Mouse (Mus musculus): ENCODE data around the gene Cox7a2l. TPM values are rescaled to one million over a fixed set of nuclear protein-coding genes. Genes with fewer than 3 reads are reported as not detected.

The Cox7a2l gene
- polyA plus RNA-seq (2012; rRNA removed) = 29.8 and 53.9 TPM in 2 replicates

DNA sequence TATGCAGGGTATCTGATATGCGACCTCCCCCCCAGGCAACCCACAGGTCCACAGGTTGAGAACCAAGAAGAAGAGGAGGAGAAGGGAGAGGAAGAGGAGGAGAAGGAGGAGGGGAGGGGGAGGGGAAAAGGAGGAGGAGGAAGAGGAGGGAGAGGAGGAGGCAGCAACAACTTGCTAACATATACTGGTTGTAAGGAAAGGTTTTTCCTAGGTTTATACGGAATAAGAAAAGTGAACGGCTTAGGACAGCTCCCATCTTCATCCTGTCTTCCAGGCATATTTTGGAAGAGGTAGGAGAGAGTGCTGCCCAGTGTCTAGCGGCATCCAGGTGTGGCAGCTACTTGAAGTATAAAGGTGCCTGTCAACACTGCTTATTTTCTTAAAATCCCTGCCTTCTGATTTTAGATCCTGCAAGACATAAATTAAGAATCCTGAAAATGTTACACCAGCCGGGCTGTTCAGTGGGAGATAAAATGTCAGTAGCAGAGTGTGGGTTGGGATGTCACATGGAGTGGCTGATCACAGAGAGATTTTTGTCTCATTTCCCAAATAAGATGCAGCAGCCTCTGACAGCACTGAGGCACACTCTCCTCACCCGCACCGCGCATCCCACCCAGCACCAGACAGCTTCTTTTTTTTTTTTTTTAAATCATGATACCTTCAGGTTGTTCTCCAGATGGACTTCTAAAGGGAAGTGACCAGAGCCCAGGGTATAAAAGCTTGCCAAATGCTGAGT is at the start of gene Cox7a2l:
TSS of gene Cox7a2l (minus strand) at position 51 of the 736 bp plus-strand sequence.
- Histone ChIP-seq H3K4me1 (ENCODE audit: control insufficient read depth, insufficient read depth, insufficient read length, low read length) (peaks cover 4% of the 10 kb centered on the region; the same call in 1 of the 2 replicates), H3K27me3 (ENCODE audit: control insufficient read depth, insufficient read depth, low read length) (0 out of 2 replicates have a peak, but pooled peaks cover 2% of the 10 kb centered on the region), H3K27ac (ENCODE audit: insufficient read depth, low read depth, low read length) (no peak within 1 kb of the TSS), H3K4me3 (ENCODE audit: low read depth, low read length) (no peak within 1 kb of the TSS), H3K36me3 (ENCODE audit: control insufficient read depth, insufficient read depth, low read length) (no peaks in the 10 kb centered on the region)
- 93% methylated on average over 8 of the region's 8 CpGs for WGBS
- TF ChIP-seq POLR2A (IDR thresholded peaks at IDR 0.05; ENCODE audit: low read depth, low read length) (no peak), CTCF (IDR thresholded peaks at IDR 0.05; ENCODE audit: extremely low read depth, insufficient read length, insufficient replicate concordance, low read depth, low read length) (no peak)

- no peaks in the 10 kb centered on the region for H3K27me3 ChIP-seq (ENCODE audit: control insufficient read depth, insufficient read depth, low read length)
- H3K4me3 ChIP-seq (ENCODE audit: low read depth, low read length) = no peak overlapping the region
- H3K27ac ChIP-seq (ENCODE audit: insufficient read depth, low read depth, low read length) = no peak overlapping the region
- no peaks in the 10 kb centered on the region for H3K36me3 ChIP-seq (ENCODE audit: control insufficient read depth, insufficient read depth, low read length)
- no peaks in the 10 kb centered on the region; the same call in 1 of the 2 replicates for H3K4me1 ChIP-seq (ENCODE audit: control insufficient read depth, insufficient read depth, insufficient read length, low read length)
- TF ChIP-seq CTCF (IDR thresholded peaks at IDR 0.05; ENCODE audit: extremely low read depth, insufficient read length, insufficient replicate concordance, low read depth, low read length) (no peak), POLR2A (IDR thresholded peaks at IDR 0.05; ENCODE audit: low read depth, low read length) (no peak)
- WGBS = 78% methylated on average over 4 of the region's 4 CpGs
Measured at GRCm38 (mm10) chr17:83565506-83565905, 48.4 kb upstream of the Cox7a2l start.

- Histone ChIP-seq H3K36me3 (ENCODE audit: control insufficient read depth, insufficient read depth, low read length) (no peaks in the 10 kb centered on the region), H3K27ac (ENCODE audit: insufficient read depth, low read depth, low read length) (no peak overlapping the region), H3K27me3 (ENCODE audit: control insufficient read depth, insufficient read depth, low read length) (no peaks in the 10 kb centered on the region), H3K4me1 (ENCODE audit: control insufficient read depth, insufficient read depth, insufficient read length, low read length) (no peaks in the 10 kb centered on the region; the same call in 1 of the 2 replicates), H3K4me3 (ENCODE audit: low read depth, low read length) (no peak overlapping the region)
- 59% methylated on average over 12 of the region's 12 CpGs for WGBS
- no peak for TF ChIP-seq CTCF (IDR thresholded peaks at IDR 0.05; ENCODE audit: extremely low read depth, insufficient read length, insufficient replicate concordance, low read depth, low read length)
- no peak for TF ChIP-seq POLR2A (IDR thresholded peaks at IDR 0.05; ENCODE audit: low read depth, low read length)
Measured at GRCm38 (mm10) chr17:83564119-83564820, 47.1 kb upstream of the Cox7a2l start.

DNA sequence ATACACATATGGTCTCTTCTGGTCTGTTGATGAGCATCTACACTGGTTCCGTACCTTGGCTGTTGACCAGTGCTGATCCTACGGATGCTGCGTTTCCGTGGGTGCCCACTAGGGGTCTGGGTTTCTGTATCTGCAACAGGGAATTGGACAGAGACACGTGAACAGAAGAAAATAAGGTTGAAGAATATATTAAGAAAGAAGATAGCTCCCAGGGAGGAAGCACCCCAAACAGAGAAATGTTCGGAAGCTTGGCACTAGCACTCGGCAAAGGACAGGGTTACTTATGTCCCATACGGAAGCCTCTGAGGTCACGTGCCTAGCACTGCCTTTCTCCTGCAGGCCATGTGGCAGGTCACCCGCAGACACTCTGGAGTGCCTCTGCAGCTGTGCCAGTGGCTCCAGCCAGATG is 46.6 kb upstream of the Cox7a2l start:
- Histone ChIP-seq H3K36me3 (ENCODE audit: control insufficient read depth, insufficient read depth, low read length) (no peaks in the 10 kb centered on the region), H3K27ac (ENCODE audit: insufficient read depth, low read depth, low read length) (no peak overlapping the region), H3K4me3 (ENCODE audit: low read depth, low read length) (no peak overlapping the region), H3K4me1 (ENCODE audit: control insufficient read depth, insufficient read depth, insufficient read length, low read length) (no peaks in the 10 kb centered on the region; the same call in 1 of the 2 replicates), H3K27me3 (ENCODE audit: control insufficient read depth, insufficient read depth, low read length) (no peaks in the 10 kb centered on the region)
- TF ChIP-seq CTCF (IDR thresholded peaks at IDR 0.05; ENCODE audit: extremely low read depth, insufficient read length, insufficient replicate concordance, low read depth, low read length) (peak; percentile 70; the same call in 1 of the 2 replicates), POLR2A (IDR thresholded peaks at IDR 0.05; ENCODE audit: low read depth, low read length) (no peak)
- WGBS = 45% methylated on average over 10 of the region's 10 CpGs

DNA sequence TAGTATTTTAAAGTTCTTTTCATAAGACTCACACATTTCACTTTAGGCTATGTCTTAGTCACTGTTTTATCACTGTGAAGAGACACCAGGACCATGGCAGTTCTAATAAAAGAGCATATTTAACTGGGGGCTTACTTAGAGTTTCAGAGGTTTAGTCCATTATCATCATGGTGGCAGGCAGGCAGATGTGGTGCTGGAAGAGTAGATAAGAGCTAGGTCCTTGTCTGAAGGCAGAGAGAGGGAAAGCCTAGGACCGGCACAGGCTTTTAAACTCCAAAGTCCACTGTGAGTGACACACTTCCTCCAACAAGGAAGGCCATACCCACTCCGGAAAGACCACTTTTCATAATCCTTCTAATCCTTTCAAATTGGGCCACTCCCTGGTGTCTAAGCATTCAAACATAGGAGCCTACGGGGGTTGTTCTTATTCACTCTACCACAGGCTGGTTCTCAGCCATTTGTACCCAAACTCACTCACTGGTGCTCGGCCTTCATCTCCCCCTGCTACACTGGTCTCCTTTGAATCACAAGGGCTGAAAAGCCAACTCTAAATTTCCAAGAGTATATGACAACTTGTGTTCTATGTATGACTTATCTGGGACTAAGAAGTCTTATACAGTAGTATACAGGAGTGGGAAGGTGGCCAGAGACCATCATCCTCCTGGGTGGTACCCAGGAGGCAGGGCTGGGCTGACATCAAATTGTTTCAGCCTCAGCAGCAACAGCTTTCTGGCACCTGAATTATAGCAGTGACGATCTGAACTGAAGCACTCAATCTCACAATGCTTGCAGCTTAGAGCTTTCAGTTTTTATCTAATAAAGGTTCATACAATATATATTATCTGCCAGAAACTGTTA is 45.3 kb upstream of the Cox7a2l start:
- no peak overlapping the region for H3K27ac ChIP-seq (ENCODE audit: insufficient read depth, low read depth, low read length)
- H3K4me3 ChIP-seq (ENCODE audit: low read depth, low read length) = no peak overlapping the region
- no peaks in the 10 kb centered on the region for H3K36me3 ChIP-seq (ENCODE audit: control insufficient read depth, insufficient read depth, low read length)
- H3K4me1 ChIP-seq (ENCODE audit: control insufficient read depth, insufficient read depth, insufficient read length, low read length) = no peaks in the 10 kb centered on the region; the same call in 1 of the 2 replicates
- no peak for TF ChIP-seq POLR2A (IDR thresholded peaks at IDR 0.05; ENCODE audit: low read depth, low read length)
- TF ChIP-seq CTCF (IDR thresholded peaks at IDR 0.05; ENCODE audit: extremely low read depth, insufficient read length, insufficient replicate concordance, low read depth, low read length) = no peak
- WGBS = 79% methylated on average over 5 of the region's 5 CpGs
- H3K27me3 ChIP-seq (ENCODE audit: control insufficient read depth, insufficient read depth, low read length) = no peaks in the 10 kb centered on the region

- Histone ChIP-seq H3K27me3 (ENCODE audit: control insufficient read depth, insufficient read depth, low read length) (no peaks in the 10 kb centered on the region), H3K4me1 (ENCODE audit: control insufficient read depth, insufficient read depth, insufficient read length, low read length) (no peaks in the 10 kb centered on the region), H3K36me3 (ENCODE audit: control insufficient read depth, insufficient read depth, low read length) (no peaks in the 10 kb centered on the region), H3K4me3 (ENCODE audit: low read depth, low read length) (no peak overlapping the region), H3K27ac (ENCODE audit: insufficient read depth, low read depth, low read length) (no peak overlapping the region)
- no peak for TF ChIP-seq CTCF (IDR thresholded peaks at IDR 0.05; ENCODE audit: extremely low read depth, insufficient read length, insufficient replicate concordance, low read depth, low read length)
- TF ChIP-seq POLR2A (IDR thresholded peaks at IDR 0.05; ENCODE audit: low read depth, low read length) = no peak
- WGBS = 48% methylated on average over 8 of the region's 8 CpGs
Measured at GRCm38 (mm10) chr17:83559081-83559480, 42.0 kb upstream of the Cox7a2l start.
